Mouse (Mus musculus): ENCODE measurements around the gene AC131692.1.

GRCm38 (mm10) chr19:6140374-6140677 is 46.1 kb downstream of the AC131692.1 start:
- TF ChIP-seq CTCF (IDR thresholded peaks at IDR 0.05; ENCODE audit: low read depth) (no peak), EP300 (IDR thresholded peaks at IDR 0.05; ENCODE audit: low read depth) (no peak)

Data from liver, postnatal 0 days (tissue).